Mouse (Mus musculus) heart, postnatal 10 days (tissue): ENCODE data around the gene Car2. TPM values are rescaled to one million over a fixed set of nuclear protein-coding genes. Genes with fewer than 3 reads are reported as not detected.

Experiments
- DNase-seq, 2 experiments: peaks; one replicate each; pipeline ENCODE4 v3.0.0; 2021
- intact Hi-C: fragments of 180-260 bp; cut with DNase I; formaldehyde crosslinking; loops from one replicate; pipeline ENCODE4 v1.15.1; 2025
- total RNA-seq, 2 experiments: library from RNA; stranded (reverse); gene quantifications; 2 replicates each; pipeline ENCODE4 v1.2.3; 2021

Car2 gene
- total RNA-seq, 2 experiments from 2014 or later = 6.0 to 8.3 TPM

DNA sequence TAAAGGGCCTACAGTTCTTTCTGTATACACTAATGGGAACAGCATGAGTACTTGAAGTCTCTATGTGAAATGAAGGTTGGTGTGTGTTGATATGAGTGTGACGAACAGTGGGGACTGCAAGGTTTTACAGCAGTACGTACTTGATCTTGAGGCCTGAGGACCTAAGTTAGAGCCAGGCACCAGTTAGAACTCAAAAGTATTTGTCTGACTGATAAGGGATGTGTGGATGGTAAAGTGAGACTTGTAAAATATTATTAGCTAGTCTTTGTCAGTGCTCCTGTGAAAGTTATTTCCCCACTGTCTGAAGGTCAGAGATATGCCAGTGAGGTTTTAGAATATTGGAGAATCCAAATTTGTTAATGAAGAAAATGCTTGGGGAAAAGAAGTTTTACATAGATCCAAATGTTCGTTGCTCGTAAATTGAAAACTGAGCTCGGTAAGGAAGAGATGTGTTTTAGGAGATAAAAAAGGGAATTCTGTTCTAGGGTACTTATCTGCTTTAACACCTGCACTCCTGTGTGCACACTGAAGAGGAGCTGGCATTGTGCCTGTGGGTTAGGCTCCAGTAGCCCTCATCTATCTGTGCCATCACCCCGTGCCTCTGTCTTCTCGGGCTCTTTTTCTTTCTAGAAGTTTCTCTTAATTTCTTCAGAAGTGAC is 8.7 kb upstream of the Car2 start:
- intact Hi-C loops = no loop called here
- DNase-seq = no peak

DNA sequence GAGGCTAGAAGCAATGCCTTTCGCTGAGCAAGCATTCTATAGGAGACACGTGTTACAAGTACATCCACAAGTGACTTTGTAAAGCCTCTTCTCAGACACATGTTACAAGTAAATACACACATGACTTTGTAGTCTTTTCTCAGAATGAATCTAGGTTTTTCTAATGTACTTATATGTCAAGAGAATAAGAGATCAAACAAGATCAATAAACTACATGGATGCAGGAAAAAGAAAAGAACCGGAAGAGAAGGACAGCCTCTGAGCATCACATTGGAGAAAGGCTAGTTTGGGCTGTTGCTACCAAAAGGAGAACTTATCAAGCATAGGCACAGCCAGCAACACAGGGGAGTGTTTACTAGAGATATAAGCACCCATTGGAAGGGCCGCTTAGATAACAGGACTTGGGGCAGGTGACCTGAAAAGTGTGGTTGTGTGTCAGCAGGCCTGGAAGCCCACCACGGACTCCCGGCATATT is 7.3 kb upstream of the Car2 start:
- intact Hi-C loops = no loop called here
- DNase-seq = no peak

DNA sequence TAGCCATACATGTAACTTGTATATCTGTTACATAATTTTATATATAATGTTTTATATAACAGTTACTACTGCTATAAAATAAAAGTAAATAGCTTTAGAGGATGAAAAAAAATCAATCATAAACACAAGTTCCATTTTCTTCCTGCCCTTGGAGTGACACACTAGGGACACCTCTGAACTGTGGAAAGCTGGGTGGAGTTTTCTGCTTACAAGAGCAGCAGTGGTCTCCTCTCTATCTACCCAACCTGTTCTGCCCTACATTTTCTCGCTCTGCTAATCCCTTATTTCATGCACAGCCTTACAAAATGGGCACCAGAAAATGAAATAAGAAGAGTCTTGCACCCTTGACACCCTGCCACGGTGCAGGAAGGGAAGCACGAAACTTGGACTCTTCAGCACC is 6.8 kb upstream of the Car2 start:
- intact Hi-C loops = no loop called here
- no peak for DNase-seq

DNA sequence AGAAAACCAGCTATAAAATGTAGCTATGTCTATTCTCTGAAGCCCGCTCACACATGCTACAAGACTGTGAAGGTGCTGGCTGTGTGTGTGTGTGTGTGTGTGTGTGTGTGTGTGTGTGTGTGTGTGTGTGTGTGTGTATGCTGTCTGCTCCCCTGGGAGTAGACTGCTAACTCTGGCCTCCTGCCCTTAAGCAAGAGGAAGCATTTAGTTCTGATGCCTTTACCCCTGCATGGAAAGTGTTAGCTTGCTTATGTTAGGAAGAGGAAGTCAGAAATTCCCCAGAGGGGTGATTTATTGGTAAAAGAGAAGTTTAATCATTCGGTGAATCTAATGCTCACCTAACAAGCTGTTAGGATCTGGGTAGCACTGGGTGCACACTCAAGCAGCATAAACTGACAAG is 5.8 kb upstream of the Car2 start:
- DNase-seq = no peak
- intact Hi-C loops = no loop called here

DNA sequence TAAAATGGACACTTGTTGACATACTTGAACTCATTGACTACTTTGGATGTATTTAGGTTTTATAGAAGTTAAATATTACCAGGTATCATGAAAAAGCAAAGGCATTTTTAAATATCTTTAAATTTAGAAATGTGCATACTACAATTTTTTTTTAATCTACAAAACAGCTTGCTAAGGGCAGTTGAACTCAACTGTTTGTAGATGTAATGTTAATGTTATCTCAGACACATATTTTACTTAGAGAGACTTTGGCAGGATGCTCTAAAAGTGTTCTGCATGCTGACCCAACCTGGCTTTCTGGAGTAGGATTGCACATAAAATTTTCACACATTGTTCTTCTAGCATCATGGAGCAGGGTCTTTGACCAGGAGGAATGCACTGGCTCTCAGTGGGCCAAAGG is 4.1 kb upstream of the Car2 start:
- DNase-seq = no peak
- intact Hi-C loops = no loop called here

DNA sequence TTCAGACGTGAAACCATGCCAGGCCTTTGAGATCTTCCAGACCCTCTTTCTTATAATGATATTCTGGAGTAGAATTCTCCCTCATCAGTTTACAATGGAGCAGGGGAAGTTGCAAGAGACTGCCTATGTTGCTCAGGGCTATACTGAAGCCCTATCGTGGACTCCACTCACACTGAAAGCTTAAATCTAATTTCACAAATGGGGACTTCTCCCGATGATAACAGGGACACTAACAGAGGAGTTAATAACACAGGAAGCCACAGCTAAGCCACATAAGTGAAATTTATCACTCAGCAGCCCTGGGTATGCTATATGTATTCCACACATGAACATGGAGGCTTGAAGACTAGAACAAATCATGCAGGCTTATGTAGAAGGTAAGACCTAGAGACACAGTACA is 3.3 kb upstream of the Car2 start:
- no peak for DNase-seq
- intact Hi-C loops = no loop called here

DNA sequence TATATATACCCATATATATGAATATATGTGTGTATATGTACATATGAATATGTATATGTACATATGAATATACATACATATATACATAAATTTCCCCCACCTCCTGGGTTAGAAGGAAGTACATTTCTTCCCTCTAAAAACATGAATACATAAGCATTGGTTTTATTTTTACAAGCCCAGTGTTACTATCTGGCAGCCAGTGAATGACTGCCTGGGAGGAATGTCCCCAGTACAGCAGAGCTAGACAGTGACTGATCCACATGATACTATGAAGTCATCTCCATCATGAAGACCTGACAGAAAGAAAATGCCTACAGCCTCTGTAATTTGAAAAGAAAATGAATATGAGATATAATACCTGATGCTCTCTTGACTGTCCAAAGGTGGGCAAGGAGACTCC is 1.2 kb upstream of the Car2 start:
- intact Hi-C loops = loop anchor here (5.0 kb wide), 1 partner anchor 357 kb away; no protein-coding TSS in a partner anchor
- DNase-seq = no peak

DNA sequence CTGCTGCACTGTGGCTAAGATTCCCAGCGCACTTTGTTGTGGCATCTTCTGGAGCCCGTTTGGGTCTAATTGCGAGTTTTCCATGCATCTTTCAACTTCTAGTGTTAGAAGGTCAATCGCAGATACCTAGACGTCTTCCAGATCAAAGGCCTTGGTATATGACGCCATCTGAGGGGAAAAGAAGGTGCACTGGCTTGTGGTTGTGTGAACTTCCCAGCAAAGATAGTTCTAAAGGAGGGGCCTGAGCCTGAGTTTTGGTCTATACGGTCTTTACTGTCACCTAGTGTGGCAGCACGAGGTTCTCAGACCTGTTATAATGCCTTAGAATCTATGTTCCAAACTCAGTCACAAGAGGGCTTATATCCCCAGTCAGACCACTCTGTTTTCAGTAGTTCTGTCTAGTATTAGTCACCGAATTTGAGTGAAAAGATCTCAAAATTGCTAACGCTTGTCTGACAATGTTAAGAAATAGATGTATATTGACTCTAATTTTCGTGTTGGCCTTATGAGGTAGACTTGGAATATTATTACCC is 1.1 kb downstream of the Car2 start:
- intact Hi-C loops = loop anchor here (5.0 kb wide), 1 partner anchor 355 kb away; no protein-coding TSS in a partner anchor
- DNase-seq = no peak

DNA sequence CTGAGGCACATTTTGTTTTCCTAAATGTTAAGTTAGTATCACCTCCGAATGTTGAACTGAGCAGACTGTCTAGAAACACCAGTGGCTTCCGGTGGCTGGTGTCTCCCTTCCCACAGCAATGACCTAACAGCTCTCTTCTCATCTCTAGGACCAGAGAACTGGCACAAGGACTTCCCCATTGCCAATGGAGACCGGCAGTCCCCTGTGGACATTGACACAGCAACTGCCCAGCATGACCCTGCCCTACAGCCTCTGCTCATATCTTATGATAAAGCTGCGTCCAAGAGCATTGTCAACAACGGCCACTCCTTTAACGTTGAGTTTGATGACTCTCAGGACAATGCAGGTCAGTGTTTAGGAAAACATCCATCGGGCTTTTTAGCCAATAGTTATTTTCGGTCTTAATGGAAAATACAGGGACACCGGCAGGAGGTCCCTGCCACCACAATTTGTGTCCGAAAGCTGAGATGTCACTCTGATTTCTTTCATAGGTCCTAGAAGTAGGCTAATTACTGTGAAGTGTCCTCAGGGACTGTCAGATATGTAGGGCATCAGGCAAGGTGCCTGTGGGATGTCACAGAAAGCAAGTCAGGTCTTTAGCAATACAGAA is 1.7 kb downstream of the Car2 start:
- intact Hi-C loops = loop anchor here (5.0 kb wide), 1 partner anchor 355 kb away; no protein-coding TSS in a partner anchor
- DNase-seq = no peak

DNA sequence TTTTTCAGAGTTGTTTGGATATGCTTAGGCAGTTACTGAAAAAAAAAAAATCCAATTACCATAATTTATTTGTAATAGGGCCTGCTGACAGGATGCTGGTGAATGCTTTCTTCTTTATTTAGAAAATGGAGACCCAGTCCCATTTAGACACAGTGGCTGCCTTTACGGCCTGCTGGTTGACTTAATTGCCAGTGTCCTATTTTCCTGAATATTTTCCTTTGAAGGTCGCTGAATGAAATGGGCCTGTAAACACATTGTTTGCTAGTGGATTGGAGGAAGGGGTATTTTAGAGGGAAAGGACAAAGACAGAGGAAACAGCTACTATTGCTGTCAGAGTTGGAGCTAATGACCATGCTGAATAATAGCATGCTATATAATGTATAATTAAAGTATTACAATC is 2.5 kb downstream of the Car2 start:
- no peak for DNase-seq
- intact Hi-C loops = loop anchor here (5.0 kb wide), 1 partner anchor 354 kb away; no protein-coding TSS in a partner anchor

DNA sequence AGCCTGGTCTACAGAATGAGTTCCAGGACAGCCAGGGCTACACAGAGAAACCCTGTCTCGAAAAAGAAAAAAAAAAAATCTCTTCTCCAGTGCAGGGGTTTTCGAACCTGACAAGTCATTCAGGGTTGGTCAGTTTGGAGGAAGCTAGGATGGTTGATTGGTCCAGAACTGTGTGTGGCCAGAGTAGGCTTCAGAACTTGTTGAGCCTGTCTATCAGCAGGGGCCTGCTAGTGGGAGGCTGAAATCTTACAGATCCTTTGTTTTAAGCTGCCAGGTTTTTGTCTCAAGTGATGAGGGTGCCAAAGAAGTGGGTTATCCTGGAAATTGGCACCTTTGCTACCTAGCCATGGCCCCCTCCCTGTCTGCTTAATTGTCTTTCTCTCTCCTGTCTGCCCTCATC is 3.0 kb downstream of the Car2 start:
- intact Hi-C loops = loop anchor here (5.0 kb wide), 1 partner anchor 353 kb away; no protein-coding TSS in a partner anchor
- DNase-seq = no peak

DNA sequence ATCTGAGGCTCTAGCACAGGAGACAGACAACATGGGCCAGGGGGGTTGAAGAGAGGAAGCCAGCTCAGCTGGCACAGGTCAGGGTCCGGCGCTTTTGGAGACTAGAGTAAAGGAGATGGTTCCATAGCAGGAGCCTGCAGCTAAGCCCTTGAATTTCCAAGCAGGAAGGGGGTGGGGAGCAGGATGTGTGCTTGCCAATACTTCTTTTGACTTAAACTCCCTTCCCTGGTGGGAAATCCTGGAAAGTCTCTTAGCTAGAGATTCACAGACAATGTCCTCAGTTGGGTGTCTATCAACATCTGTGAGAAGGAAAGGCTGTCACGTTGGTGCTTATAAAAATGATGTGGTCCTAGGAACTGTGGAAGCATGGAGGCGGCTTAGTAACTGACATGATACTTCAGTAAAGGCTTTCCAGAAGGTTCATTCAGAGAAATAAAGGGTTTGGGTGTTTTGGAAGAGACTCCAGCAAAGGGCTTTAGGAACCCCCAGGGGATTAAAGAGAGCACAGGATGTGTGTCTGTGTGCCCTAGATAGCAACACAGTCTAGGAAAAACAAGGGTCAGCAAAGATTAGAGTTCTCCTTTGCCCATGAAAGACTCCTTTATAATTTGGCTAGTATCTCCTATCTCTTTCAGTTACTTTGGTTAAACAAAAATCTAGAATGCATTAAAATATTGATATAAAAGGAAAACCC is 3.8 kb downstream of the Car2 start:
- intact Hi-C loops = loop anchor here (5.0 kb wide), 1 partner anchor 352 kb away; no protein-coding TSS in a partner anchor
- peak in 1 of 2 experiments; percentile 12 for DNase-seq

DNA sequence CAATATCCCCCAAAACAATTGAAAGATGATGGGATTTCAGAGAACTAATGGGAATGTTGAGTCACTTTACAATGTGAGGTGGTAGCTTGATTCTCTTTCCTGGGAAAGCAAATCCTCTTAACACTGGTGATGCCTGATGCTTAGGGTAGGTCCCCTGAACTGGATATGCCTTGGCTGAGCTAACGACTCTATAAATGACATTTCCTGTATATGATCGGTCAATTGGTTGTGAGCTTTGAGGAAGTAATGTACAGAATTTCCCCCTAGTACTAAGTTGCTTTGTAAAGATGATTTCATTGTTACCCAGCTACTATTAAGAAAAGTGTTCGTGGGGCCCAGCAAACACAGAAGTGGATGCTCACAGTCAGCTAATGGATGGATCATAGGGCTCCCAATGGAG is 6.9 kb downstream of the Car2 start:
- DNase-seq = no peak
- intact Hi-C loops = no loop called here

DNA sequence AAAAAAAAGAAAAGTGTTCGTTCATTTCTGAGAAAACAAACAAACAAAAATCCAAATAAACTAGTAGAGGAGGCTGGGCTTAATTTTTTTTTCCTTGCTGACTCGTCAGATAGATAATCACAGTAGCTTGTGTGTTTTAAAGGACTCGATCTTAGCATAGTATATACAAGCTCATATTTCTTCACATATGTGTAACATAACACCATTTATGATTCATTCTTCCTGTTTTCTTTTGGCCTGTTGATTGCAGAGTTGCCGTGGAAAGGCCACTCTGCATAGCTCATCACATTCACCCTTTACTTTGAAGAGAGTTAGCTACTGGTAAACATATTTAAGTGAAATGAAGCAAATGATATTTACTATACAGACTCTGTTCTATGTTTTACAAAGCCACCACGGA is 7.6 kb downstream of the Car2 start:
- intact Hi-C loops = no loop called here
- no peak for DNase-seq

DNA sequence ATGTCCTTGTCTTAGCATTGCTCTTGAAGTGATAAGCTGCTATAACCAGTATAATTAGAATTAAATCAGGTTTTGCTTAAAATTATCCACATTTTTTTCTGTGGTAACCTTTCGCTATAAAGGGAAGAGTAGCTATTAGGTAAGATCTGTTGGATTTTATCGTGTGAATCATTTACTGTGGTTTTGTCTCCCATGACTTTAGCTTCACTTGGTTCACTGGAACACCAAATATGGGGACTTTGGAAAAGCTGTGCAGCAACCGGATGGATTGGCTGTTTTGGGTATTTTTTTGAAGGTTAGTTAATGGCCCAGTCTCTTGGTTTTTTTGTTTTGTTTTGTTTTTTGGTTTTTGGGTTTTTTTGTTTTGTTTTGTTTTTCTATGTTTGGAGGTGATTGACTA is 9.3 kb downstream of the Car2 start:
- intact Hi-C loops = no loop called here
- no peak for DNase-seq

DNA sequence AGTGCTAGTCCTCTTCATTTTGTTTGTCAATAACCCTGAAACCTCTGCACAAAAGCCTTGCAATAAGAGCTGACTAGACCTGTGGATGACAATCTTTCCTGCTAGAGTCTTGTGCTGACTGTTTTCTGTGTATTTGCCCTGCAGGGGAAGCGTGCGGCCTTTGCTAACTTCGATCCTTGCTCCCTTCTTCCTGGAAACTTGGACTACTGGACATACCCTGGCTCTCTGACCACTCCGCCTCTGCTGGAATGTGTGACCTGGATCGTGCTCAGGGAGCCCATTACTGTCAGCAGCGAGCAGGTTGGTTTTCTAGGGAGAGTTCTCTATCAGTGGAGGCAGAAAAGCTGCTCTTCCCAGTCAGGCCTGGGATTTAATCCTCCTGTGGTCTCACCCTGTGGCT is 11.7 kb downstream of the Car2 start:
- intact Hi-C loops = no loop called here
- no peak for DNase-seq

DNA sequence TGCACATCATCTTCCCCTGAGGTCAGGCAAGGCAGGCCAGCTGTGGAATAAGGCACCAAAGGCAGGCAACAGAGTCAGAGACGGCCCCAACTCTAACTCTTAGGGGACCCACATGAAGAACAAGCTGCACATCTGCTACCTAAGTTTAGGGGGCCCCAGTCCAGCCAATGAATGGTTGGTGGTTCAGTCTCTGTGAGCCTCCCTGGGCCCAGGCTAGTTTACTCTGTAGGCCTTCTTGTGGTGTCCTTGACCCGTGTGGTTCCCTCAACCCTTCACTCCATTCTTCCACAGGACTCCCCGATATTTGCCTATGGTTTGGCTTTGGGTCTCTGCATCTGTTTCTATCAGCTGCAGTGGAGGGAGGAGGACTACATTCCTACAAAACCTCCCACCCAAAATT is 17.3 kb downstream of the Car2 start:
- intact Hi-C loops = no loop called here
- no peak for DNase-seq

DNA sequence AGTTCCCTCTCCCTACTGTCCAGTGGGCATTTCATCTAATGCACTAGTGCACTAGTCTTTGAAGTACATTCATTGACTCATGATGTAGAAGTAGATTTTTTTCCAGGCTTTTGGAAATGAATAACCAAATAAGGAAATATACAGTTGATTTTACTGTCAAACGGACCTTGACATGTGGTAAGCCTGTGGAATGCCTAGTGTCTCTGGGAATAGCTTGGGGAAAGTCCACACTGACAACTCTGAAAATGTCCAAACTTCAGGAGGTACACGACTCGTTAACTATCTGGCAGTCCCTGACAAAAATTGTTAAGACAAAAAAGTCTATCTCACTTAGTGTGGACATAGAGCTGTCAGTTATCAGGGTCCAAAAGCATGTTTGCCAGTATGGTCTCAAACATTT is 18.1 kb downstream of the Car2 start:
- intact Hi-C loops = no loop called here
- DNase-seq = no peak

DNA sequence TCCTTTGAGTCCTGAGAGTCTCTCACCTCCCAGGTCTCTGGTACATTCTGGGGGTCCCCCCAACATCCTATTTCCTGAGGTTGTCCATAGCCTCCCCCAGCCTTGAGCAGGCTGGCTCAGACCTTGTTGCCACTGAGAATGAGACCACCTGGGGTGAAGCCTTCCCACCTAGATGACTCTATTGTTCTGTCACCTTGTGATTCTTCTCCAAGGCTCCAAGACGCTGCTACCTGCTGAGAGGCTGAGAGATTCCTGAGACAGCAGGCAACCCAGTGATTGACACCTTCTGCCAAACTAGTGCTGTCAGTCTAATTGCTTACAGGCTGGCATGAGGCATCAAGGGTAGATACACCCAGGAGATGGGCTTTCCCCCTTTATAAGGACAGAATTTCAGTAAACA is 21.2 kb downstream of the Car2 start:
- intact Hi-C loops = no loop called here
- DNase-seq = no peak

DNA sequence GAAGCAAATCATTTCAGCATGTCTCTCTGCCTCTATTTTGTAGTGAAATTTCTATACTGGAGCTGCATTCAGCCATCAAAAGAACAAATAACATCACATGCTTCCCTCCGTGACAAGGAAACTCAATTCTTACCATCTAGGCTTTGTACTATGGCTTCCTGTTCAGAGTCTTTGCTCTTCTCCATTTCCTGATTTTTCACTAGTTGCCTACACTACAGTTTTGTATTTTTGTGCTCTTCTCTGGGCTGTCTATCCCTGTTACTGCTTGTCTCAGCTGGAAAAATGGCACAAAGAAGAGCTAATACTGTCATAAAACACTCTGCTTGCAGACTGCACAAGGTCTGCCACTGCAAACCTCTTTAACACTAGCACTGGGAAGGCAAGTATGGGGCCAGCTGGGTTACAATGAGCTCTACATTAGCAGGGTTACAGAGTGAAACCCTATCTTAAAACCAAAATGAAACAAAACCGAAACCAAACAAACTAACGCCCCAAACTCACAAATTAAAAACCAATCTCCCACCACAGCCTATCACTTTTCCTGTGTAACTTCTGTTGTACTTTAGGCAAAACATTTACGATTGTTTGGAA is 26.0 kb downstream of the Car2 start:
- intact Hi-C loops = no loop called here
- no peak for DNase-seq

DNA sequence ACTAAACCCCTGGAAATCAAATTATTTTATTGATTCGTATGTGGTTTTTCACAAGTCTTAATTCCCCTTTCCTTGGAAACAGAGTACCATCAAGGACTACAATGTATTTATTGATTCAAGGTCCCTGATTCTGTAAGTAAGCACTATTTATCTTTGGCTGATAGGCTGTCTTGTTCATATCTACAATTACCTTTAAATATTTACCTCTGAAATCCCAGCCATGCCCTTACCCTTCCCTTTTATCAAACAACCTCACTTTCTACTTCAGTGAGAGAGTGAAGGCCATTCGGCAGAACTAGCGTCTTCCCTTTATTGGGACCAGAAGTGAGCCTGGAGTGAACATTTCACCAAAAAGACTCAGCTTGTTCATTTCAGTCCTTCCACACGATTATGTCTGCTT is 27.7 kb downstream of the Car2 start:
- DNase-seq = no peak
- intact Hi-C loops = no loop called here
